Mouse (Mus musculus): ENCODE measurements around the gene Ythdf2.

- no peak for TF ChIP-seq USF1 (IDR thresholded peaks at IDR 0.05; ENCODE audit: low read depth)
- TF ChIP-seq CTCF (IDR thresholded peaks at IDR 0.05; ENCODE audit: control insufficient read depth, insufficient read depth, insufficient read length): no peak
- TF ChIP-seq MYOD1 (IDR thresholded peaks at IDR 0.05; ENCODE audit: control insufficient read depth, insufficient read length, low read depth): no peak
- no peak for TF ChIP-seq MAX (IDR thresholded peaks at IDR 0.05)
- TF ChIP-seq MYOG (IDR thresholded peaks at IDR 0.05; ENCODE audit: control insufficient read depth, extremely low read depth, insufficient read length): no peak
- TF ChIP-seq FOSL1 (IDR thresholded peaks at IDR 0.05; ENCODE audit: insufficient read depth, low read length, poor library complexity, severe bottlenecking): no peak
- no peak for TF ChIP-seq CEBPB (IDR thresholded peaks at IDR 0.05; ENCODE audit: low read depth)
Measured at GRCm38 (mm10) chr4:132144080-132144841, 67.8 kb downstream of the Ythdf2 start, which contains the start of gene Oprd1.

All from C2C12 (cell line).